Comparison of ENCODE assay signal across 8 mouse cellular contexts in genomic region chr13:37857284-37858065, GRCm38 (mm10).
A peak's percentile ranks its signal among the peaks of the same experiment; 100 is the strongest.
DNase-seq lines count a peak whose midpoint lies in the region; ATAC-seq and TF ChIP-seq lines count a peak whose summit lies in the region.

No protein-coding gene starts in this region.

- H3K4me2 ChIP-seq in forebrain, embryonic 12.5 days = peak overlapping the region; percentile 80
- peak overlapping the region; percentile 87 for H3K4me2 ChIP-seq in heart, postnatal 0 days (ENCODE audit: low read depth, low read length)
- peak overlapping the region; percentile 99 for H3K4me2 ChIP-seq in liver, embryonic 16.5 days (ENCODE audit: low read depth, low read length)
- H3K4me2 ChIP-seq in neural tube, embryonic 12.5 days (replicated peaks) = peak overlapping the region; percentile 88
- peak overlapping the region; percentile 86 for H3K4me2 ChIP-seq in stomach, postnatal 0 days (replicated peaks; ENCODE audit: low read depth)

- no peaks in the 10 kb centered on the region for H3K27me3 ChIP-seq in ES-Bruce4 (ENCODE audit: control insufficient read depth, insufficient read depth, low read length, poor library complexity, severe bottlenecking)
- H3K27me3 ChIP-seq in forebrain, embryonic 12.5 days = peaks cover 23% of the 10 kb centered on the region
- no peaks in the 10 kb centered on the region for H3K27me3 ChIP-seq in heart, postnatal 0 days (ENCODE audit: control insufficient read depth, insufficient read depth, low read length)
- no peaks in the 10 kb centered on the region for H3K27me3 ChIP-seq in liver, embryonic 16.5 days (ENCODE audit: control insufficient read depth, insufficient read depth, low read depth, low read length)
- H3K27me3 ChIP-seq in neural tube, embryonic 12.5 days (replicated peaks) = no peaks in the 10 kb centered on the region
- no peaks in the 10 kb centered on the region for H3K27me3 ChIP-seq in stomach, postnatal 0 days (ENCODE audit: control insufficient read depth, insufficient read depth, low read length)

- peak; percentile 96 for ATAC-seq in forebrain, embryonic 12.5 days (ENCODE audit: low FRiP score)
- peak; percentile 93 for ATAC-seq in heart, postnatal 0 days (ENCODE audit: insufficient read depth, low read depth)
- ATAC-seq in liver, embryonic 16.5 days (ENCODE audit: low read depth) = peak; percentile 87
- peak; percentile 93 for ATAC-seq in neural tube, embryonic 12.5 days (ENCODE audit: low FRiP score, low read depth)
- peak; percentile 88 for ATAC-seq in stomach, postnatal 0 days (ENCODE audit: low FRiP score, low TSS enrichment)

- peaks cover 3% of the 10 kb centered on the region for H3K4me1 ChIP-seq in ES-Bruce4 (ENCODE audit: control insufficient read depth, insufficient read depth, low read length)
- H3K4me1 ChIP-seq in forebrain, embryonic 12.5 days = peaks cover 33% of the 10 kb centered on the region
- H3K4me1 ChIP-seq in heart, postnatal 0 days (ENCODE audit: control insufficient read depth, insufficient read depth) = peaks cover 32% of the 10 kb centered on the region
- H3K4me1 ChIP-seq in liver, embryonic 16.5 days (ENCODE audit: control insufficient read depth, low read depth, low read length) = peaks cover 75% of the 10 kb centered on the region
- peaks cover 29% of the 10 kb centered on the region for H3K4me1 ChIP-seq in neural tube, embryonic 12.5 days
- peaks cover 20% of the 10 kb centered on the region for H3K4me1 ChIP-seq in stomach, postnatal 0 days (replicated peaks; ENCODE audit: control insufficient read depth, insufficient read depth)

- no peak for TF ChIP-seq CTCF in ES-Bruce4 (IDR thresholded peaks at IDR 0.05; ENCODE audit: low read depth, low read length)
- TF ChIP-seq CTCF in heart, postnatal 0 days (IDR thresholded peaks at IDR 0.05; ENCODE audit: low read depth) = no peak
- TF ChIP-seq CTCF in stomach, postnatal 0 days (IDR thresholded peaks at IDR 0.05; ENCODE audit: low read depth) = no peak

- H3K36me3 ChIP-seq in ES-Bruce4 (ENCODE audit: control insufficient read depth, insufficient read depth, low read length, poor library complexity, severe bottlenecking) = no peaks in the 10 kb centered on the region
- H3K36me3 ChIP-seq in forebrain, embryonic 12.5 days (replicated peaks) = no peaks in the 10 kb centered on the region
- no peaks in the 10 kb centered on the region for H3K36me3 ChIP-seq in heart, postnatal 0 days (replicated peaks; ENCODE audit: control insufficient read depth, insufficient read depth, low read length)
- H3K36me3 ChIP-seq in liver, embryonic 16.5 days (ENCODE audit: control insufficient read depth, insufficient read depth) = no peaks in the 10 kb centered on the region
- no peaks in the 10 kb centered on the region for H3K36me3 ChIP-seq in neural tube, embryonic 12.5 days
- H3K36me3 ChIP-seq in stomach, postnatal 0 days (ENCODE audit: control insufficient read depth, insufficient read depth, low read length) = no peaks in the 10 kb centered on the region

- TF ChIP-seq POLR2A in ES-Bruce4 (IDR thresholded peaks at IDR 0.05; ENCODE audit: insufficient read depth, low read length) = no peak

- H3K9me3 ChIP-seq in ES-Bruce4 (replicated peaks; ENCODE audit: control insufficient read depth, insufficient read depth, low read length, poor library complexity, severe bottlenecking) = no peaks in the 10 kb centered on the region
- H3K9me3 ChIP-seq in forebrain, embryonic 12.5 days = no peaks in the 10 kb centered on the region
- H3K9me3 ChIP-seq in heart, postnatal 0 days (replicated peaks; ENCODE audit: control insufficient read depth, low read length) = no peaks in the 10 kb centered on the region
- no peaks in the 10 kb centered on the region for H3K9me3 ChIP-seq in liver, embryonic 16.5 days (replicated peaks; ENCODE audit: control insufficient read depth, low read length)
- no peaks in the 10 kb centered on the region for H3K9me3 ChIP-seq in neural tube, embryonic 12.5 days
- no peaks in the 10 kb centered on the region for H3K9me3 ChIP-seq in stomach, postnatal 0 days (ENCODE audit: control insufficient read depth, low read length)

- peak overlapping the region; percentile 86 for H3K4me3 ChIP-seq in ES-Bruce4 (ENCODE audit: low read depth, low read length)
- peak overlapping the region; percentile 57 for H3K4me3 ChIP-seq in forebrain, embryonic 12.5 days (replicated peaks)
- peak overlapping the region; percentile 57 for H3K4me3 ChIP-seq in heart, postnatal 0 days (ENCODE audit: low read depth, low read length)
- H3K4me3 ChIP-seq in liver, embryonic 16.5 days (ENCODE audit: low read depth, low read length) = peak overlapping the region; percentile 80
- H3K4me3 ChIP-seq in neural tube, embryonic 12.5 days = peak overlapping the region; percentile 59
- H3K4me3 ChIP-seq in stomach, postnatal 0 days (ENCODE audit: low read depth, low read length) = peak overlapping the region; percentile 60

- DNase-seq in c-Kit-positive CD71-positive TER-119-positive erythroid progenitor cells, embryonic 14.5 days (ENCODE audit: low spot score) = peak; percentile 94
- peak; percentile 88 for DNase-seq in heart, postnatal 0 days (ENCODE audit: low spot score)
- DNase-seq in kidney, postnatal 4 days = peak; percentile 94 to 95
- peak; percentile 95 for DNase-seq in stomach, postnatal 0 days (ENCODE audit: low spot score)

- under 1% methylated on average over 47 of the region's 59 CpGs for WGBS in forebrain, embryonic 12.5 days
- WGBS in heart, postnatal 0 days = under 1% methylated on average over 56 of the region's 59 CpGs
- WGBS in liver, embryonic 16.5 days (ENCODE audit: insufficient replicate concordance) = under 1% methylated on average over 57 of the region's 59 CpGs
- under 1% methylated on average over 59 of the region's 59 CpGs for WGBS in neural tube, embryonic 12.5 days
- WGBS in stomach, postnatal 0 days = under 1% methylated on average over 59 of the region's 59 CpGs

- H3K9ac ChIP-seq in ES-Bruce4 (ENCODE audit: low read depth, poor library complexity, severe bottlenecking) = peak overlapping the region; percentile 68
- H3K9ac ChIP-seq in forebrain, embryonic 12.5 days = peak overlapping the region; percentile 61
- H3K9ac ChIP-seq in heart, postnatal 0 days (replicated peaks; ENCODE audit: low read depth, low read length) = peak overlapping the region; percentile 73
- H3K9ac ChIP-seq in liver, embryonic 16.5 days (ENCODE audit: low read depth, low read length) = peak overlapping the region; percentile 96
- peak overlapping the region; percentile 64 for H3K9ac ChIP-seq in neural tube, embryonic 12.5 days
- H3K9ac ChIP-seq in stomach, postnatal 0 days (ENCODE audit: low read length) = peak overlapping the region; percentile 80

- no peak overlapping the region for H3K27ac ChIP-seq in ES-Bruce4 (ENCODE audit: insufficient read depth, low read length)
- H3K27ac ChIP-seq in forebrain, embryonic 12.5 days = no peak overlapping the region
- peak overlapping the region; percentile 84 for H3K27ac ChIP-seq in heart, postnatal 0 days (ENCODE audit: low read depth)
- peak overlapping the region; percentile 94 for H3K27ac ChIP-seq in liver, embryonic 16.5 days (ENCODE audit: low read length)
- no peak overlapping the region for H3K27ac ChIP-seq in neural tube, embryonic 12.5 days
- H3K27ac ChIP-seq in stomach, postnatal 0 days (replicated peaks) = peak overlapping the region; percentile 93

- TF ChIP-seq EP300 in ES-Bruce4 (IDR thresholded peaks at IDR 0.05; ENCODE audit: insufficient read depth, low read depth, low read length) = no peak
- TF ChIP-seq EP300 in heart, postnatal 0 days (IDR thresholded peaks at IDR 0.05; ENCODE audit: low read depth) = no peak
- no peak for TF ChIP-seq EP300 in stomach, postnatal 0 days (optimal IDR thresholded peaks at IDR 0.05)

Comparison
In these comparisons a context has a peak if more than half of its experiments do, and no peak if none do; other contexts are left out.
1. H3K27ac ChIP-seq: peak in heart, postnatal 0 days (single experiment), liver, embryonic 16.5 days (single experiment) and stomach, postnatal 0 days (single experiment); none in ES-Bruce4 (single experiment), forebrain, embryonic 12.5 days (single experiment) and neural tube, embryonic 12.5 days (single experiment).
2. Peak in every context shown above with its lines, with median percentiles within 50 percentile points of each other: H3K4me3 ChIP-seq, H3K9ac ChIP-seq, DNase-seq, ATAC-seq and H3K4me2 ChIP-seq.